Mouse (Mus musculus) ES-E14 (cell line): ENCODE results near the gene Wdr81. TPM values are rescaled to one million over a fixed set of nuclear protein-coding genes. Genes with fewer than 3 reads are reported as not detected.
A peak's percentile ranks its signal among the peaks of the same experiment; 100 is the strongest.

Experiments used
- DNase-seq: peaks from one replicate; pipeline ENCODE4 v3.0.0-alpha.2; 2013; ENCODE audit warnings: low read depth, low spot score
- H3K27ac ChIP-seq: 2 replicates; pipeline ENCODE4 v1.5.1; 2012; ENCODE audit warnings: low read depth, mild to moderate bottlenecking, low read length, moderate library complexity, mixed read lengths; ENCODE audit not compliant: poor library complexity, insufficient read depth, severe bottlenecking
- H3K36me3 ChIP-seq: 2 replicates; pipeline ENCODE4 v1.6.1; 2012; ENCODE audit warnings: mild to moderate bottlenecking, low read length, moderate library complexity, mixed read lengths; ENCODE audit not compliant: control insufficient read depth, poor library complexity, insufficient read depth, severe bottlenecking
- H3K4me1 ChIP-seq, 2 experiments: fragments of 150-350 bp in 1 of 2; sonication (generic) in 1 of 2; 2 replicates each; pipeline ENCODE4 v1.6.1; 2012; ENCODE audit warnings: low read length in 2 of 2, mild to moderate bottlenecking in 1 of 2, mixed read lengths in 1 of 2; ENCODE audit not compliant: control insufficient read depth in 2 of 2, insufficient read depth in 2 of 2, poor library complexity in 1 of 2
- H3K4me3 ChIP-seq, 2 experiments: fragments of 150-350 bp in 1 of 2; sonication (generic) in 1 of 2; 2 replicates each; pipeline ENCODE4 v1.5.1; 2012; ENCODE audit warnings: low read length in 2 of 2, low read depth in 1 of 2, mild to moderate bottlenecking in 1 of 2, mixed read lengths in 1 of 2; ENCODE audit not compliant: insufficient read depth in 1 of 2, poor library complexity in 1 of 2, severe bottlenecking in 1 of 2
- H3K9ac ChIP-seq: 2 replicates; pipeline ENCODE4 v1.6.1; 2012; ENCODE audit warnings: low read depth, mild to moderate bottlenecking, low read length, mixed read lengths; ENCODE audit not compliant: poor library complexity, insufficient read depth, severe bottlenecking
- H3K9me3 ChIP-seq: fragments of 150-350 bp; sonication (generic); 2 replicates; pipeline ENCODE4 v1.6.1; 2012; ENCODE audit warnings: low read depth, mild to moderate bottlenecking, low read length; ENCODE audit not compliant: control insufficient read depth, insufficient read depth
- CHD2 ChIP-seq: IDR thresholded peaks from 2 replicates; pipeline ENCODE4 v1.6.1; 2014; ENCODE audit warnings: mild to moderate bottlenecking, low read depth, low read length, inconsistent platforms
- HCFC1 ChIP-seq: IDR thresholded peaks from 2 replicates; pipeline ENCODE4 v1.6.1; 2012; ENCODE audit warnings: low read length, inconsistent platforms, borderline replicate concordance; ENCODE audit not compliant: insufficient read depth
- MAFK ChIP-seq: IDR thresholded peaks from 2 replicates; pipeline ENCODE4 v1.6.1; 2014; ENCODE audit warnings: mild to moderate bottlenecking, low read depth, low read length, inconsistent platforms; ENCODE audit not compliant: insufficient read depth
- ZC3H11A ChIP-seq: IDR thresholded peaks from 2 replicates; pipeline ENCODE4 v1.6.1; 2012; ENCODE audit warnings: low read depth, mild to moderate bottlenecking, inconsistent platforms, low read length, borderline replicate concordance
- ZNF384 ChIP-seq: IDR thresholded peaks from 2 replicates; pipeline ENCODE4 v1.6.1; 2012; ENCODE audit warnings: low read depth, low read length, inconsistent platforms
- in situ Hi-C, 2 experiments: fragments of 600-800 bp; cut with MboI; formaldehyde crosslinking; loops; one replicate each; pipeline ENCODE4 v1.15.1; 2025; ENCODE audit warnings: low sequenced_read_pairs in 2 of 2, inconsistent platforms in 1 of 2; ENCODE audit not compliant: unreplicated experiment in 2 of 2
- total RNA-seq: library from RNA; depleted of rRNA; stranded (reverse); fragments of 300-350 nt; gene quantifications from 2 replicates; pipeline ENCODE4 v1.2.3, GENCODE M21; 2012

Gene Wdr81
- total RNA-seq, 1 experiment, result 11.8 TPM

GRCm38 (mm10) chr11:75466731-75467505, 12.4 kb upstream of the Wdr81 start:
- H3K9me3 ChIP-seq, result no peaks in the 10 kb centered on the region
- peaks cover 4 to 8% of the 10 kb centered on the region in 2 experiments; a peak in 3 of 4 replicates for H3K4me1 ChIP-seq
- no peak for DNase-seq
- in situ Hi-C loops, result no loop called here
- no peaks in the 10 kb centered on the region; the same call in 1 of the 2 replicates for H3K36me3 ChIP-seq
- H3K9ac ChIP-seq, result no peak overlapping the region
- H3K4me3 ChIP-seq, result no peak overlapping the region
- no peak overlapping the region for H3K27ac ChIP-seq
- TF ChIP-seq HCFC1, result no peak
- no peak for TF ChIP-seq ZC3H11A
- TF ChIP-seq ZNF384, result no peak
- TF ChIP-seq CHD2, result no peak
- TF ChIP-seq MAFK, result no peak

- Histone ChIP-seq H3K9ac (no peak overlapping the region), H3K4me1 (peaks cover 4 to 8% of the 10 kb centered on the region in 2 experiments; a peak in 3 of 4 replicates), H3K4me3 (no peak overlapping the region), H3K27ac (no peak overlapping the region), H3K36me3 (no peaks in the 10 kb centered on the region; the same call in 1 of the 2 replicates), H3K9me3 (no peaks in the 10 kb centered on the region)
- no peak for TF ChIP-seq CHD2
- TF ChIP-seq MAFK, result no peak
- in situ Hi-C loops, result no loop called here
- DNase-seq, result no peak
Measured at GRCm38 (mm10) chr11:75465051-75465450, 10.5 kb upstream of the Wdr81 start.

- H3K36me3 ChIP-seq, result no peaks in the 10 kb centered on the region; the same call in 1 of the 2 replicates
- in situ Hi-C loops, result no loop called here
- H3K9me3 ChIP-seq, result no peaks in the 10 kb centered on the region
- no peak for TF ChIP-seq CHD2
- no peak overlapping the region for H3K27ac ChIP-seq
- no peak overlapping the region for H3K4me3 ChIP-seq
- H3K9ac ChIP-seq, result no peak overlapping the region
- peaks cover 4 to 11% of the 10 kb centered on the region in 2 experiments; a peak in 3 of 4 replicates for H3K4me1 ChIP-seq
- DNase-seq, result no peak
Measured at GRCm38 (mm10) chr11:75464417-75464816, 9.9 kb upstream of the Wdr81 start.

GRCm38 (mm10) chr11:75463624-75464023, 9.1 kb upstream of the Wdr81 start:
- Histone ChIP-seq H3K4me1 (peaks cover 3 to 11% of the 10 kb centered on the region in 2 experiments; a peak in 3 of 4 replicates), H3K4me3 (no peak overlapping the region), H3K27ac (no peak overlapping the region), H3K9ac (no peak overlapping the region), H3K9me3 (no peaks in the 10 kb centered on the region), H3K36me3 (no peaks in the 10 kb centered on the region; the same call in 1 of the 2 replicates)
- in situ Hi-C loops, result no loop called here
- no peak for DNase-seq
- no peak for TF ChIP-seq MAFK
- no peak for TF ChIP-seq HCFC1
- no peak for TF ChIP-seq ZNF384
- no peak for TF ChIP-seq CHD2
- TF ChIP-seq ZC3H11A, result no peak

- TF ChIP-seq ZNF384 (peak; percentile 53; the same call in 1 of the 2 replicates), HCFC1 (no peak), MAFK (peak; percentile 96)
- Histone ChIP-seq H3K36me3 (no peaks in the 10 kb centered on the region; the same call in 1 of the 2 replicates), H3K4me1 (peaks cover 2 to 11% of the 10 kb centered on the region in 2 experiments; a peak in 3 of 4 replicates), H3K9ac (peak overlapping the region; percentile 42; the same call in 1 of the 2 replicates), H3K27ac (no peak overlapping the region), H3K4me3 (peak overlapping the region; percentile 89 to 93), H3K9me3 (no peaks in the 10 kb centered on the region)
- in situ Hi-C loops, result no loop called here
- DNase-seq, result peak; percentile 89
Measured at GRCm38 (mm10) chr11:75462865-75463336, 8.4 kb upstream of the Wdr81 start.
